Mouse (Mus musculus): ENCODE measurements around the gene Rpl7l1.

The Rpl7l1 gene

GRCm38 (mm10) chr17:46728904-46729318, 53.6 kb downstream of the Rpl7l1 start, which contains the start of gene Gnmt:
Gnmt (minus strand) TSS chr17:46729168.
- no peak for DNase-seq

DNA sequence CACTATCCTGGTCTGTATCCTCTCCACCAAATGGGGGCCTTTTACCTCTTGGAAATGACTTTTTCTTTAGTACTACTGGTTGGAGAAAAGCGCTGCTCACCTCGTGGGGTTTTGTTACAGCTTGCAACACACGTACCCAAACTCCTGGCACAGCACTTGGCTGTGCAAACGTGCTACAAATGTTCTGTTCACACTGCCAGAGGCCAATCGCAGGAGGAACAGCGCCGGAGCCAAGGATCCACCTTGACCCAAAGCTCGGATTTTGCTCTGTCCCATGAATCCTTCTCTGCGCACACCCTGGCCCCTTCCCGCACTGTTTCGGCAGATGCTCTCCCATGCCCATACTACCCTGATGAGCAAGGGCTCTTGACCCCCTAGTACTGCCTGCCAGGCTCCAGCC, 54.0 kb downstream of the Rpl7l1 start:
- no peak for DNase-seq

DNA sequence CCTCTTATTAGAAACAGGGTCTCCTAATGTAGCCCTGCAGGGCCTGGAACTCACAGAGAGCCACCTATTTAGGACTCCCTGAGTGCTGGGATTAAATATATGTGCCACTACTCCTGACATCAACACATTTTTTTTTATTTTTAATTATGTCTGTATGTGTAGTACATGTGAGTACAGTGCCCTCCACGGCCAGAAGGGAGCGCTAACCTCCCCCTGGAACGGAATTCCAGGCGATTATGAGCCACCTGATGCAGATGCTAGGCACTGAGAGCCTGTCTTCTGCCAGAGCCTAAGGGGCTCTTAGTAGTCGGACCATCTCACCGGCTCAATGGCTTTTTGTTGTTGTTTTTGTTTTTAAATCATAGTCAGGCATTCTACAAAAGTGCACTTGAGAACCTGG, 54.5 kb downstream of the Rpl7l1 start:
- DNase-seq = peak; percentile 49

- DNase-seq = no peak
These were observed 55.2 kb downstream of the Rpl7l1 start for GRCm38 (mm10) chr17:46727271-46727670.

GRCm38 (mm10) chr17:46725731-46726645, 56.5 kb downstream of the Rpl7l1 start:
- DNase-seq = no peak

DNA sequence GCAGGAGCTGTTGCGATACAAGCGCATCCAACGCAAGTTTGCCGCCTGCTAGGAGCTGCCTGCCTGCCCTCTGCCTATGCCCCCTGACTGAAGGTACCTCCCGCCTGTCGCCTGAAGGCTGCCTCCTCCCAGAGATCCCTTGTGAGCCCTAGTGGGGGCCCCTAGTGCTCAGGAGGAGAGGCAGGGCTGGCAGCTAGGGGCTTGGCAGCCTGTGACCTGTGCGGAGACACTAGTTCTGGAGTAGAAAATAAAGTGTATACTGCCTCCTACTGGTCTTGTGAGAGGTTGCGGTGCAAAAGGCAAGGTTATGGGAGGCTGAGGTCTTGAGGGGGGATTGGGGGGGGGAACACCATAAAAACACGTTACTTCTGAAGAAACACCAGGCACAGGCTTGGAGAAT, 57.2 kb downstream of the Rpl7l1 start:
- peak; percentile 67 for DNase-seq

- no peak for DNase-seq
These were observed 57.9 kb downstream of the Rpl7l1 start for GRCm38 (mm10) chr17:46724477-46725084.
